Mouse (Mus musculus) testis, adult 2 months (tissue): ENCODE measurements around the gene Pdlim1.

Experiments used
- CTCF ChIP-seq: fragments of 200-500 bp; IDR thresholded peaks from 2 replicates; pipeline ENCODE4 v1.5.1; 2012; ENCODE audit warnings: low read depth, mild to moderate bottlenecking, inconsistent platforms, low read length, moderate library complexity; ENCODE audit not compliant: control insufficient read depth, insufficient read depth, insufficient replicate concordance
- POLR2A ChIP-seq: fragments of 200-500 bp; IDR thresholded peaks from 2 replicates; pipeline ENCODE4 v1.6.1; 2012; ENCODE audit warnings: low read depth, mild to moderate bottlenecking, inconsistent platforms, low read length, moderate library complexity; ENCODE audit not compliant: control insufficient read depth

- TF ChIP-seq POLR2A: no peak
- no peak for TF ChIP-seq CTCF
Observed at GRCm38 (mm10) chr19:40294231-40294630, 22.6 kb upstream of the Pdlim1 start.
